ENCODE assay signal across 10 mouse cellular contexts in genomic region chr9:21842391-21842790, GRCm38 (mm10). TPM values are rescaled to one million over a fixed set of nuclear protein-coding genes. Genes with fewer than 3 reads are reported as not detected.
DNase-seq lines count a peak whose midpoint lies in the region; ATAC-seq lines count a peak whose summit lies in the region.
"Had no signal": no experiment of that assay in that cellular context is flagged by ENCODE, and none has a peak within 500 bp of the region (broad histone marks: within the 10 kb centered on the region; RNA-seq: fewer than 3 reads in every experiment).

No protein-coding gene starts in this region.

- WGBS in neural tube, embryonic 13.5 days, result 57% methylated on average over 5 of the region's 5 CpGs
- 40% methylated on average over 5 of the region's 5 CpGs for WGBS in heart, embryonic 16.5 days
- 30% methylated on average over 5 of the region's 5 CpGs for WGBS in stomach, embryonic 15.5 days

- H3K9me3 ChIP-seq in neural tube, embryonic 13.5 days, result no peaks in the 10 kb centered on the region
- no peaks in the 10 kb centered on the region for H3K9me3 ChIP-seq in heart, embryonic 16.5 days (replicated peaks; ENCODE audit: control insufficient read depth, low read length)
- no peaks in the 10 kb centered on the region for H3K9me3 ChIP-seq in stomach, embryonic 15.5 days
- H3K9me3 ChIP-seq: hindbrain, embryonic 15.5 days had no signal

- peaks cover 10% of the 10 kb centered on the region for H3K4me1 ChIP-seq in neural tube, embryonic 13.5 days (replicated peaks)
- H3K4me1 ChIP-seq in heart, embryonic 16.5 days (ENCODE audit: control insufficient read depth, insufficient read depth, low read length), result peaks cover 25% of the 10 kb centered on the region
- H3K4me1 ChIP-seq in stomach, embryonic 15.5 days, result peaks cover 34% of the 10 kb centered on the region

- no peaks in the 10 kb centered on the region for H3K36me3 ChIP-seq in neural tube, embryonic 13.5 days
- no peaks in the 10 kb centered on the region; the same call in 1 of the 2 replicates for H3K36me3 ChIP-seq in heart, embryonic 16.5 days (ENCODE audit: control insufficient read depth, insufficient read depth)
- peaks cover 30% of the 10 kb centered on the region for H3K36me3 ChIP-seq in stomach, embryonic 15.5 days
- H3K36me3 ChIP-seq: hindbrain, embryonic 15.5 days had no signal

- H3K9ac ChIP-seq in neural tube, embryonic 13.5 days, result no peak overlapping the region
- no peak overlapping the region for H3K9ac ChIP-seq in heart, embryonic 16.5 days (ENCODE audit: low read length)
- no peak overlapping the region for H3K9ac ChIP-seq in stomach, embryonic 15.5 days
- H3K9ac ChIP-seq: hindbrain, embryonic 15.5 days had no signal

- ATAC-seq in neural tube, embryonic 13.5 days (ENCODE audit: low read depth), result no peak
- ATAC-seq in heart, embryonic 16.5 days (replicated peaks; ENCODE audit: extremely low read depth, insufficient read depth, low FRiP score), result peak; percentile 43
- 0 out of 2 replicates have a peak, but pooled peaks have one; percentile 37 for ATAC-seq in stomach, embryonic 15.5 days (ENCODE audit: insufficient read depth, low FRiP score, low read depth)
- ATAC-seq in megakaryocyte, adult 5-6 weeks (ENCODE audit: poor library complexity, severe bottlenecking), result no peak

- DNase-seq in neural tube, embryonic 10.5 days (ENCODE audit: extremely low spot score, low spot score), result no peak
- DNase-seq in kidney, postnatal 36 days, result peak; percentile 54 to 67
- DNase-seq in adrenal gland, adult 2 months, result no peak
- DNase-seq in layer of hippocampus, postnatal 10 days (ENCODE audit: low spot score in 2 of 2), result no peak

- peak overlapping the region; percentile 33; the same call in 1 of the 2 replicates for H3K27ac ChIP-seq in neural tube, embryonic 13.5 days (replicated peaks)
- H3K27ac ChIP-seq in heart, embryonic 16.5 days (ENCODE audit: low read length), result peak overlapping the region; percentile 83
- peak overlapping the region; percentile 80 for H3K27ac ChIP-seq in stomach, embryonic 15.5 days

- no peaks in the 10 kb centered on the region for H3K27me3 ChIP-seq in neural tube, embryonic 13.5 days
- no peaks in the 10 kb centered on the region for H3K27me3 ChIP-seq in heart, embryonic 16.5 days (ENCODE audit: control insufficient read depth, insufficient read depth, low read length)
- H3K27me3 ChIP-seq in stomach, embryonic 15.5 days (replicated peaks), result no peaks in the 10 kb centered on the region
- H3K27me3 ChIP-seq: hindbrain, embryonic 15.5 days had no signal

- H3K4me2 ChIP-seq in neural tube, embryonic 13.5 days, result no peak overlapping the region
- no peak overlapping the region for H3K4me2 ChIP-seq in heart, embryonic 16.5 days (ENCODE audit: low read depth, low read length)
- H3K4me2 ChIP-seq in stomach, embryonic 15.5 days, result no peak overlapping the region
- H3K4me2 ChIP-seq: hindbrain, embryonic 15.5 days had no signal

- no peak overlapping the region for H3K4me3 ChIP-seq in neural tube, embryonic 13.5 days
- H3K4me3 ChIP-seq in heart, embryonic 16.5 days (ENCODE audit: low read length), result no peak overlapping the region
- H3K4me3 ChIP-seq in stomach, embryonic 15.5 days (replicated peaks), result no peak overlapping the region
- H3K4me3 ChIP-seq: hindbrain, embryonic 15.5 days had no signal

RNA-seq across cellular contexts. Expression of gene Angptl8, which starts 7.1 kb away (rescaled TPM):
- polyA plus RNA-seq in neural tube, embryonic 13.5 days (2015; fragmentation: Nextera tagmentation; extraction: Ambion mirVana), result 0.46 and 0.72 TPM in 2 replicates
- 1.7 and 2.4 TPM in 2 replicates for polyA plus RNA-seq in heart, embryonic 16.5 days (2015; fragmentation: Nextera tagmentation; extraction: Ambion mirVana)
- polyA plus RNA-seq in stomach, embryonic 15.5 days (2015; fragmentation: Nextera tagmentation; extraction: Ambion mirVana), result 5.9 and 8.1 TPM in 2 replicates
- 1.6 and 2.0 TPM in 2 replicates for total RNA-seq in megakaryocyte, adult 5-6 weeks (2015)
- total RNA-seq in megakaryocyte, adult 5-6 weeks (2017), result 3.3 TPM in 1 of 2 replicates, not detected in the other
- total RNA-seq in adrenal gland, adult 2 months (2021), result 1 to 10 TPM; 8.1 to 8.7 TPM
- polyA plus RNA-seq in adrenal gland, adult 2 months (2012; rRNA removed), result 26.5 and 55.8 TPM in 2 replicates
- total RNA-seq in layer of hippocampus, postnatal 10 days (2021), result not detected
- total RNA-seq: neutrophil, adult 5-6 weeks had no signal

RNA-seq across cellular contexts. Expression of gene Dock6, which starts 10.0 kb away (rescaled TPM):
- polyA plus RNA-seq in neural tube, embryonic 13.5 days (2015; fragmentation: Nextera tagmentation; extraction: Ambion mirVana), result 21.3 and 22.8 TPM in 2 replicates
- polyA plus RNA-seq in heart, embryonic 16.5 days (2015; fragmentation: Nextera tagmentation; extraction: Ambion mirVana), result 45.2 and 46.2 TPM in 2 replicates
- polyA plus RNA-seq in stomach, embryonic 15.5 days (2015; fragmentation: Nextera tagmentation; extraction: Ambion mirVana), result 41.8 and 44.7 TPM in 2 replicates
- total RNA-seq in megakaryocyte, adult 5-6 weeks (2015), result 2.3 and 2.6 TPM in 2 replicates
- 1.3 and 1.5 TPM in 2 replicates for total RNA-seq in megakaryocyte, adult 5-6 weeks (2017)
- 10 to 100 TPM; 32.9 to 37.0 TPM for total RNA-seq in adrenal gland, adult 2 months (2021)
- 76.6 and 91.2 TPM in 2 replicates for polyA plus RNA-seq in adrenal gland, adult 2 months (2012; rRNA removed)
- 10 to 100 TPM; 32.6 to 34.5 TPM for total RNA-seq in layer of hippocampus, postnatal 10 days (2021)

RNA-seq across cellular contexts. Expression of gene Kank2, which starts 43.8 kb away (rescaled TPM):
- polyA plus RNA-seq in neural tube, embryonic 13.5 days (2015; fragmentation: Nextera tagmentation; extraction: Ambion mirVana), result 5.3 and 5.9 TPM in 2 replicates
- 16.6 and 21.8 TPM in 2 replicates for polyA plus RNA-seq in heart, embryonic 16.5 days (2015; fragmentation: Nextera tagmentation; extraction: Ambion mirVana)
- 21.1 and 22.7 TPM in 2 replicates for polyA plus RNA-seq in stomach, embryonic 15.5 days (2015; fragmentation: Nextera tagmentation; extraction: Ambion mirVana)
- 0.73 and 1.2 TPM in 2 replicates for total RNA-seq in megakaryocyte, adult 5-6 weeks (2015)
- total RNA-seq in megakaryocyte, adult 5-6 weeks (2017), result 0.49 and 1.1 TPM in 2 replicates
- 10 to 100 TPM; 28.4 to 56.2 TPM for total RNA-seq in adrenal gland, adult 2 months (2021)
- polyA plus RNA-seq in adrenal gland, adult 2 months (2012; rRNA removed), result 67.8 and 76.1 TPM in 2 replicates
- 1 to 10 TPM; 7.5 to 7.8 TPM for total RNA-seq in layer of hippocampus, postnatal 10 days (2021)

Comparison
In these comparisons a context has a peak if more than half of its experiments do, and no peak if none do; other contexts are left out.
1. ATAC-seq: peak in heart, embryonic 16.5 days (single experiment) and stomach, embryonic 15.5 days (single experiment); none in neural tube, embryonic 13.5 days (single experiment) and megakaryocyte, adult 5-6 weeks (single experiment).
2. H3K27ac ChIP-seq: peak in every context shown above with its lines; median percentile 83 in heart, embryonic 16.5 days; 80 in stomach, embryonic 15.5 days; 33 in neural tube, embryonic 13.5 days.
3. DNase-seq: peak in kidney, postnatal 36 days (2 of 2); none in neural tube, embryonic 10.5 days (single experiment), adrenal gland, adult 2 months (single experiment) and layer of hippocampus, postnatal 10 days (0 of 2).